Mouse (Mus musculus) MN1 (cell line): ENCODE data around the gene Tmem164.
A peak's percentile ranks its signal among the peaks of the same experiment; 100 is the strongest.

Source experiments
- DNase-seq: peaks from one replicate; pipeline ENCODE4 v3.0.0-alpha.2; 2016; ENCODE audit warnings: low spot score

Tmem164 gene

DNA sequence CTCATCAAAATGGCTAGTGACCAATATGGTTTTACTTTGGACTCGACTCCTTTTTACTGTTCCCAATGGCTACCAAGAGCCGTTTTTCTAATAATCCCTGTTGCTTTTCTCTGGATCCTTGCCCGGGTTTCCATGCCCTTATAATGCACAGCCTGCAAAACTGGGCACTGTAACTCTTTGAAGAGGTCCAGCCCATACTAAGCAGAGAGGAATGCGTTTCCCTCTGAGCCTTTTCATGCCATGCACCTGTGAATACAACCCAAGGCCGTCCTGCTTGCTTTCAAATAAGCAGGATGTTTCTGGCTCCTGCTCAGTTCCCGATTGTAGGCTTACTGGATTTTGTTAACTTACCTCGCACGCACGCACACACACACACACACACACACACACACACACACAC is 7.3 kb downstream of the Tmem164 start:
- no peak for DNase-seq

DNA sequence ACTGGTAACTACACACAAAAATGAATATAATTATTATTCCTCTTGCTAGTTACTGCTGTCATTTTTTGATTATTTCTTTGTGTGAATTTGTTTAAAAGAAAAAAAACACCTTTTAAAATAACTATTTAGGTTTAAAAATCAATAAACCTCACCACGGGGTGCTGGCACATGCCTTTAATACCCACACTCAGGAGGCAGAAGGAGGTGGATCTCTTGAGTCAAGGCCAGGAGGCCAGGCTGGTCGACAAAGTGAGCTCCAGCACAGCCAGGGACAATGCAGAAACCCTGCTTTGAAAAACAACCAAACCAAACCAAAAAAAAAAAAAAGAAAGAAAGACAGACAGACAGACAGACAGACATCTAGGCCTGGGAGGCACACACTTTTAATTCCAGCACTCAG is 12.1 kb downstream of the Tmem164 start:
- DNase-seq = no peak

DNA sequence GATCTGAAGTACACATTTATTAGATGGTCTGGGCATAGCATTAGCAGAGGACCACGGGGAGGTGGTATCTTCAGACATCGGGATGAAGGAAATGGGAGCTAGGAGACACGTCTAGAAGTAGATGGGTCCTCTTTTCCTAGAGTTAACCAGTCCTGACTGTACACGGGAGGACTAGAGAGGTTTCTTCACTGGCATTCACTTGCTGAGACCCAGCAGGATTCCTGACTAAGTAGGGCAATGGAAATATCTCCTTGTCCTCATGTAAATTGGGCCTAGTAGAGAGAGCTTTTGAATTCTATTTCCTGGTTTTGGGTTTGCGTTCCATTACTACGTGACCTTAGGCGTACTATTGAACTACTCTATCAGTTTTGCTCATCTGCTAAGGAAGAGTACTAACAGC is 13.1 kb downstream of the Tmem164 start:
- DNase-seq = no peak

DNA sequence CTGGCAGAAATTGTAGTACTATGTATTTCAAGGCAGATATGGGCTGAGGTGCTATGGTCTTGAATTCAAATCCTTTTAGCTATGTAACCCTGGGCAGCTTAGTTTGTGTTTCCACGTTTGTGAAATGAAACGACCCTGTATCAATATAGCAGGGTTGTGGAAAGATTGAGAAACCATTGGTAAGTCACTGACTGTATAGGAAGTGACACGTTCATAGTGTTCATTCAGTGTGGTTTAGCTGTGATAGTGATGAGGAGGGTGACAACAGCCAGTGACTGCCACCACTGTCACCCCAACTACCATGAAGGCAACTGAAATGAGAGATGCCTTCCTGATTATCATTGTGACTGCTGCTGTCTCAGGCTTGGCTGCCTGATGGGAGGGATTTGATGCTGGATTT is 13.7 kb downstream of the Tmem164 start:
- DNase-seq = no peak

DNA sequence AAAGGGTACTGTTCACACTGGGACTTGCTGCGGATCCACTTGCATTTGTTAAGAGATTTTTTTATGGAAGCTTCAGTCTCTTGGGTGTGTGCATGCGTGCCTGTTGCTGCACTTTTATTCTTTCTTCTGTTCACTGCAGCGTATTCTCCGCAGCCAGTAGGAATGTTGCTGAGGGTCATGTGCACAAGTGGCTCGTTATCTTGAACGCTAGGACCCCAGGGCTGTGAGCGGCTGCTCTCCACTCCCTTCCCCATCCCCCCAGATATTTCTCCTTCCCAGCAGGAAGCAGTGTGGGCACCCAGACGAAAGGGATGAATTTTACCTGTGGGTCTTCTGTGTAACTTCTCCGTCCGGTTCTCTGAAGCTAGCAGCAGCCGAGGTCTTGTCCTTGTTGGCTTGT is 15.6 kb downstream of the Tmem164 start:
- DNase-seq = no peak

DNA sequence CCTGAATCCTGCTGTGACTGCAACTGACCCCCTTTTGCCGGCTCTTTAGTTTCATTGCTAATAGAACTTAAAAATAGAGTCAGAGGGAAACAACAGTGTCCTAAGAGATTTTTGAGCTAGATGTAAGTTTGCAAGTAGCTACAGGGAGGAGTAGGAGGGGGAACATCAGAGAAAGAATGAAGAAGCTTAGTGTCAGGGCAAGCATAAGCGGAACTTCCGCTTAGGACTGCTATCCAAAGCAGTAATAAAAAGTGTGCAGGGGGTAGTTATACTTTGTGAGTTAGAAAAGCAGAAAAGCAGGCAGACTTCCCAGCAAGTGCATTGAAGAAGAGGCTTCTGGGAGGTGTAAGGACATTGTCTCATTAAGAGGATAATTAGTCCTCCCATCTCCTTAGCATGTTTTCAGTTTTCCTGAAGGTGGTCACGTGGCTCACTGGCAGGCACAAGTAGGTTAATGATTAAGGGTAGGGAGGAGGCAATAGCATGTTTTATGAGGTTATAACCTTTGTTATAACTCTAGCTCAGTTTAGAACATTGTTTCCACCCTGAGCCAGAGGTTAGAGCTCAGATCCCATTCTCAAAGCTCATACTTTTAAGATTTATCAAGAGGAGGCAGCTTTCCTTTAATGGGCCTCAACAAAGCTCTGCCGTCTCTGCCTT is 16.5 kb downstream of the Tmem164 start:
- DNase-seq = no peak

DNA sequence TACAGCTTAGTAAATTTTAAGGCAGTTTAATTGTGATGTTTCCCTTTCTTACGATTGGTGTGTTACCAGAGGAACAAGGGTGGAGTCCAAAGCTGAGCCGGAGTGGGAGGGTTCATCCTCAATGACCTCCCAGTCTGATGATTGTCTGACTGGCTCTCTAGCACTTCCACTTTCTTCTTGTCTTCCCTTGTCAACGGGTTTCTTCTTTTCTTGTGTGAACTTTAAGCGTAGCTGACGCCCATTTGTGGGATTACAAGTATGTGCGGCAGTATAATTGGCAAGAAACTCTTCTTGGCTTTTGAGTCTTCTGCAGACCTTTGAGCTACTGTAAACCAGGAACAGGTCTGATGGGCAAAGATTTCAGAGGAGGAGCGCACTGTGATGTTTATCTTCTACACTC is 17.0 kb downstream of the Tmem164 start:
- no peak for DNase-seq

DNA sequence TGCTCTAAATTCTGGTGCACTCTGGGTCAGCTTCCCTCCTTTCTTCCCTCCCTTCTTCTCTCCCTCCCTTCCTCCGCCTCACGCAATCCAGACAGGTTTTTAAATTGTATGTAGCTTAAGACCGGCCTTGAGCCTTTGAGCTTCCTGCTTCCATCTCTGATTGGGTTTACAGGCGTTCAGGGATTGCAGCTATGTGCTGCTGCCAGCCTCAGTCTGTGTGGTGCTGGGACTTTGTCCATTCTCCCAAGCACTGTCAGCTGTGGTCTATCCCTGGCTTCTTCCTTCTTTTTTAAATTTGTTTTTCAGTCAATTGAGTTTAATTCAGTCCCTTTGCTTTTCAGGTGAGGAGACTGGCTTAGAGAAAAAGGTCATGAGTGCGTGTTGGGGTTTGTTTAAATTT is 20.9 kb downstream of the Tmem164 start:
- DNase-seq = no peak

DNA sequence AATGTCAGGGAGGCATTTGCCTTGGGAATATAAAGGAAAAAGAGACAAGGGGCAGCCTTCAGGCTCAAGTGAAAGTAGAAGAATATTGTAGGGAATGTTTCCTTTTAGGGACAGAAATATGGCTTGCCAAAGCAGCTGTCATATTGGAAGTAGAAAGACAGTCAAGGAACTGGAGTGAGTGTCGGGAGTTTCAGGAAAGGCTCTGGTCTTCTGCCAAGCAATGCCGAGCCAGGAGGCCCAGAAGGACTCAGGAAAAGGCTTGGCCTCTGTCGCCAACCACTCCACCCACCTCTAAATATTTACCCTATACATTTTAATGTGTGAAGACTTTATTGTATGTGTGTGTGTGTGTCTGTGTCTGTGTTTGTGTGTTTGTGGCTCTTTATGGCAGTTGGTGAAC is 21.4 kb downstream of the Tmem164 start:
- no peak for DNase-seq

DNA sequence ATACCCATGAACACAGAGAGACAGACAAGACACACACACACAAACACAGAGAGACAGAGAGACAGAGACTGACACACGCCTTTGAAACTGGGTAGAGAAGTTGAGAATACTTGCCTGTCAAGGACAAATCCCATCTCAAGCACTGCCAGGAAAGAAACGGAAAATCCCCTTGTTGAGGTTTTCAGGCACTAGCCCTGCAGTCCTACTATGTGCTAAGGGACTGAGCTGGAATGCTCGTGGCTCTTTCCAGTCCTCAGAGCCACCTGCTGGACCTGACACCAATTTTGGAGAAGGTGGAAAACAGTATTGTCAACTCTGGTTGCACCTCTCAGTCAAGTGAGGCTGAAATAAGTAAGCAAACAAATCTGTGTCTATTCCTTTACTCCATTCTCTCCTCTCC is 22.7 kb downstream of the Tmem164 start:
- no peak for DNase-seq

DNA sequence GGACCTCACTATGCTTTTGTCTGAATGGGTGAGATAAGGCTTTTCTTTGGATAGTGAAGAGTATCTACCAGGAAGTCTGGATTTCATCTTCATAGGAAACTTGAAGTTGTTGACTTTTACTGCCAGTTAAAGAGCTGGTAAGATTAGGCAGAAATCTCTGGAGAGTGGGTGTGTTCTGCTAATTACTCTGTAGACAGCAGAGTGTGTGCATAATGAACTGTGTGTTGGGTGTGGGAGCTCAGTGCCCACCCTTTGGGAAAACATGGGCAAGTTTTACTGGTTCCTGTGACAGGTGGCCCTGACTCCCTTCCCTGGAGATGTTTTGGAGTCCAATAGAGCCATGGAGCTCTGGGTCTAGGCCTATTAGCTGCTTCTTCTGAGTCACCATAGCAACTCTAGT is 27.1 kb downstream of the Tmem164 start:
- peak; percentile 60 for DNase-seq

DNA sequence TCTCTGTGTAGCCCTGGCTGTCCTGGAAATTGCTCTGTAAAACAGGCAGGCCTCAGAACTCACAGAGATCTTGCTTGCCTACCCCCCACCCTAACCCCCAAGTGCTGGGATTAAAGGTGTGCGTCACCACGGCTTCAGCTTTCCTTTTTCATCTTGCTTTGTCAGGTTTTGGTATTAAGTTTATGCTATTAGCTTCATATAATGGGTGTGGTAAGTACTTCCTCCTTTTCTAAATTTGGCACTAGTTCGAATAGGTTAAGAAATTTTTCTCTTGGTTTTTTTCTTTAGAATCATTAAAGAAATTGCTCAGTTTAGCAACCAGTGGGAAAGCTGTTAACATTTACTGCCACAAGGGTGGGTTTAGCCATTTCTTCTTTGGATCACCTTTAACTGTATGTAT is 34.8 kb downstream of the Tmem164 start:
- no peak for DNase-seq

DNA sequence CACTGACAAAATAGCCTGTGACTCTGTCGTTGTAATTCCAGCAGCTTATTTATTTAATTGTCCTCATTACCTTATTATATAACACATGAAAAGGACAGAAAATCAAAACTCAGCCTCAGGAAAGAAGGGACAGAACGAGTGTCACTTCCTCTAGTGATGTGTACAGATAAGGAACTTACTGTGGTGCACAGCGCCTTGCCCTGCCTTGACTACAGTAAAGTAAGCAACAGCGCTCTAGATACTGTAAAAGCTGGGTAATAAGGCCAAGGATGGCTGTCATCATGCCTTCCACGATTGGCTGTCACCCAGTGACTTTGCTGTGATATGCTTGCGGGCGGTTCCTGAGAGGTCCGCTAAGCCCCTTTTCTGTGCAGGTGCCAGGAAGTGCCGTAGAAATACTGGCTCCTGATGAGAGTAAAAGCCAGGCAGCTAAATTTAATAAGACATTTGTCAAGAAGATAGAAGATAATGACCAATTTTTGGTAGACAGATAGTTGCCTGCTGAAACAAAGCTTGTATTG is 36.8 kb downstream of the Tmem164 start:
- peak; percentile 44 for DNase-seq

DNA sequence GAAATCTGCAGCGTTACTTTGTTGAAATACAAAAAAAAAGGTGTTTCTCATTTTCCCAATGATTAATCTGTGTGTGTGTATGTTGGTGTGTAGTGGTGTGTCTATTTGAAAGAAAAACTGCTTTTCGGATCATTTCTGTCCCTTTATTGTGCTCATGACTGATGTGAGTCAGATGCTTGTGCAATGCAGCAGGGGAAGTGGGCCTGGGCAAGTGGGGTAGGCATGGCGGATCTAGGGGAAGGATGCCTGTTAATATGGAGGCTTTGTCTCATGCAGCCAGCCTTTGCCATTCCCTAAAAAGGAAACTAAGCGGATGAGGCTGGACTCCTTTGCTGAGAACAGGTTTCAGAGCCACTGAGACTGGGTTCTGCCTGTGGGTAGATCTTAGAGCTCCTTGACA is 37.6 kb downstream of the Tmem164 start:
- no peak for DNase-seq

DNA sequence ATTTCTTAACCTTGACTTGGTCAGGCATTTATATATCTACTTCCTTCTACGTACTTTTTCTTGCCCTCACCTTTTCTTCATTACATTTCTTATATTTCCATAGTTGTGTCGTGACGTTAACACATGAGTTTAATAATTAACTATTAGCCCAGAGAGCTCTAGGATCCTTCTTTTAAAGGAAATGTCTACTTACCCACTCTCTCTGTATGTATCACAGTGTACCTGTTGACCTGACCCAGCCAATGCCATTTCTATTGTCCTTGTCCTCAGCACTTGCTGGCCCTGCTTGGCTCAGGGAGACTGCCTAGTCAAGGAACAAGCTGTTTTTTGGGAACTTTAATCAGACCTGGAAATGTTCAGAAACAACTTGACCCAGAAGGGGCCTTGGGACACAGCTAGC is 40.7 kb downstream of the Tmem164 start:
- no peak for DNase-seq

DNA sequence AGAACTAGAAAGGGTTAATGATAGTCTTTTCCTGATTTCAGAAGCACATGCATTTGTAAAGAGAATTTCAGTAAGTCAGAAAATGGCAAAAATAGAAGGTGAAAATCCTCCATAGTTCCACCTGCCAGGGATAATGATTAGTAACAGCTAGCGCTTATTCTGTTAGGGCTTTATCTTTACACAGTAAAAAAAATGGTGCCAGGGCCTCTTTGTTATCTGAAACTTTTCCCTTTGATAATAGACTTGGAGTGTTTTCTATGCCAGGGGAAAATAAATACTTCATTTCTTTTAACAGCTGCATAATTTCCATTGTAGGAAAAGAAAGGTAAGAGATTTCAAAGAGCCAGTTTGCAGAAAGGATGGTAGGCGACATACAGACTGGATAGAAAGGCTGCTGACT is 43.0 kb downstream of the Tmem164 start:
- DNase-seq = no peak

DNA sequence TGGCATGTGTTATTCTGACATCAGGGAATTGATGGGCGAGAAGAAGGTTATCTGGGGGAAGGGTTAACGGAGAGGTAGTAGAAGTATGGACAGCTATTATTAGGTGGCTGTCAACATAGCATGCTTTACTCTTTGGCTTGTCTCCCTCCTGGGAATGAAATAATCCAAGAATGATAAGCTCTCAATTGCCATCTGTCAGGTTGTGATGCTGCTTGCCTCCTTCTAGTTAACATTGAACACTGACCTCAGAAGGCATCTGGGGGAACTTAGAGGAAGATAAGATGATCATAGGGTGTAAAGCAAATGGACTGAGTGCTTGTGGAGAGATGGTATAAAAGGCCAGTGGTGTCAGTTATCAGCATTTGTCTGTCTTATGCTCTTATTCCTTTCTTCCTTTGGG is 44.4 kb downstream of the Tmem164 start:
- DNase-seq = no peak

DNA sequence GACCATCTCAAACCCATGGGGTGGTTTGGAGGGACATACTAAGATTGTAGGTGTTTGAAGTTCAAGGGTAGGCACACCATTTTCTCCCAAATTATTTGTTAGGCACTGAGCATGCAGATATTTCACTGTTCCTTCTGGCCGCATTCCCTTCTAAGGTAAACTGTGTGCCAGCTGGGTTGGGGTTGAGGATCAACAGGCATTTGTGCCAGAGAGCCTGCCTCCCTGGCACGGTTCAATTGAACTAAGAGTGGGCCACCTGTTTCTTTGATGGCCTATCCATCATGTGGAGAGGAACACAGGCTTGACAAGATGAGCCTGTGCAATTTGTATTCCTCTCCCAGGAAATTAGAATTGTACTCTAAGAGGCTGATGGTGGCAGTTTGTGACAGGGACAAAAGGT is 45.1 kb downstream of the Tmem164 start:
- DNase-seq = no peak

DNA sequence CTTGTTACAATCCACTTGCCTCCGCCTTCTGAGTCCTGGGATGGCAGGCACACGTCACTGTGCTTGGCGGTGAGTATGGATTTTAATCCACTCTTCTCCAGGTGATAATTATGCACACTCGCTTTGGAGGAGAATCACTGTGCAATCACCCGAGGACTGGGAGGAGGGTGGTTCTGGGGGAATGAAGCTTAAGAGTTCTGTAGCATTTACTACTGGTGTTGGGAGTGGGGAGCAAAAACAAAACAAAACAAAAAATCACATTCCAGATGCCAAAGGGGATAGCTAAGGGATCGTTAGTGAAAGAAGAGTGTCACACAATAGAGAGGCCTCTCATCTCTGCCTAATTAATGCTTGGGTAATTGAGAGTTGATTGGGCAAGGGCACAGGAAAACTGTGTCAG is 46.6 kb downstream of the Tmem164 start:
- DNase-seq = no peak

DNA sequence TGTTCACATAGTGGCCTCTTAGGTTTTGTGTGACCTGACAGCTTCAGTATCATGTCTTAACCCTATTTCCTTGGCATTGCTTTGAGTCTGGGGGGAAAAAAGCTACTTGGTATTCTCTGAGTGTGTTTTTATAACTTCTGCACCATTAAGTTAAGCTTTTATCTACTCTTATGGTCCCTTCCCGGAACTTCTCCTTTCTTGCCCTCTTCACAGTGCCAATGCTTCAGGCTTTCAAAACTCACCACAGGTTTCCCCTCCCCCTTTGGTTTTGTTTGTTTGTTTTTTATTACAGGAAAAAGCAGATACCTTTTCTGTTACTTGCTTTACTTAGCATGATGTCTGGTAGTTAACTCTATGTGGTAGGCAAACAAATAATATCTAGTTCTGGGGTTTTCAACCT is 47.8 kb downstream of the Tmem164 start:
- DNase-seq = no peak

DNA sequence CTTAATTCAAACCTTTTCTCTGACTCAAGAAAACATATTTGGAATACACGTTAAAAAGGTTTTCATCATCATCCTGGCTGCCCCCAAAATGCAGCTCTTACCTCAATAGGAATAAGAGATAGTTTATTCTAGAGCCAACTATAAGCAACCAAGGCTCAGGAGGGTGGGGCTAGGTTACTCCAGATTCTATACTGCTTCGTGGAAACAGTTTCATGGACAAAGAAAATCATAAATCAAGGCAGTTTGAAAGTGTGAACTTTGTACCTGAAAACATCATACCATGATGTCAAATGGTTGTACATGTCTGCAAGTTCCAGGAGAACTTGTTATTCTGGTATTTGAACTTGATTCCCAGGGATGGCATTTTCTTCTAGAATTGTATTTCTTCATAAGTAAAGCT is 48.3 kb downstream of the Tmem164 start:
- DNase-seq = no peak

DNA sequence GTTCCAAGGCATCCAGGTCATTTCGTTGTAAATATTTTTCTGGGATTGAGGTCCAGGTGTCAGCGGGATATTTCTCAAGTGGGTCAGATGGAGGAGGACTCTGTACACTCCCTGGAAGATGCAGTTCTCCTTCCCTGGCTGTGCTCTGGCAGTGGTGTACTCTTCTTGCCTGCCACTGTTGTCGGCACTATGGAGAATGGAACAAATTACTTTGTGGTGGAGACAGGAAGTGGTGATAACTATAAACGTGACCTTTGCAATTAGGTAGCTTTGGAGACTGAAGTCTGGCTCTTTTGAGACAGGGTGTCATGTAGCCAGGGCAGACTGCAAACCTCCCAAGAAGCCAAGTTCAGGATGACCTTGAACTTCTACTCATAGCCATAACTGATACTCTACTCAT is 55.9 kb downstream of the Tmem164 start:
- no peak for DNase-seq

DNA sequence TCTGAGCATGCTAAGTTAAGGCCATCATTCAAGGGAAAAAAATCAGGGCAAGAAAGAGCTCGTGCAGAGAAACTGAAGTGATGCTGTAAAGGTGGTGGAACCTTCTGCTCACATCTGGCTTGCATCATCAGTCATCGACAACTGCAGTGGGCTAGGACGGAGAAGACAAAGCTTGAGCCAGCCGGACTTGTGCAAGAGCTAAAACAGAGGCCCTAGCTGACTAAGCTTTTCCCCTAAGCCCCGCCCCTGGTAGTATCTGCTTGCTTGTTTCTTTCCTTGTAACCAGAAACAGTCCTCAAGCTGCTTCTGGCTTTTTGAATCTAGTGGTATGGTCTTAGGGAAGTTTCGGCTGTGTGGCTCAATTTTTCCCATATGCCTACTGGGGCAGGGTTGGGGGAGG is 56.5 kb downstream of the Tmem164 start:
- DNase-seq = peak; percentile 40

DNA sequence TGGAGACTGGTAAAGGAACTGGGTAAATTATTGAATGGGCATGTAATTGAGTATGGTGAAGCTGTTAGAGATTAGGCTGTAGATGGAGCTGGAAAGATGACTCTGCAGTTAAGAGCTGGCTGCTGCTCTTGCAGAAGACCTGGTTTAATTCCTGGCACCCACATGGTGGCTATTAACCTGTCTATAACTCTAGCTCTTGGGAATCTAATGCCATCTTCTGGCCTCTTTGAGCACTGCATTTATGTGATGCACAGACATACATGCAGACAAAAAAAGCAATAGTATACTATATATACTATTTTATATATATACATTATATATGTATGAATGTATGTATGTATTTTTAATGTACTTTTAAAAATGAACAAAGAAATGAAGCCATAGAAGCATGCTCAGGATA is 66.2 kb downstream of the Tmem164 start:
- DNase-seq = no peak

DNA sequence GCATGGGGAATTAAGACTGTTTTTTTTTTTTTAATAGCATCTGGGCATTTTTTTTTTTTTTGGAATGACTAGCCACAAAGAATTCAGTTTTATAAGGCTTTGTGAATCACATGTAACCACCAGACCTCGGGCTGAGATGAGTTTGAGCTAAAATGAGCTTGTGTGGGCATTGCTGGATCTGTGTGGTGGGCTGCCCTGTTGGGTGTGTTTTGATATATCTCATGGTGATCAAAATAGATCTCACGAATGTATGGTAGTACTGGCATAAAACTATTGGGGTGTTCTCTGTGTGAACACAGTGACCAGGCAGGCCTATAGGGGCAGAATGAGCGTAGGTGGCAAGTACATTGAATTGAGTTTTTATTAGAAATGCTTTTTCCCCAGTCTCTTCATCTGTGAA is 67.4 kb downstream of the Tmem164 start:
- no peak for DNase-seq
